Mouse (Mus musculus): ENCODE measurements at regions not wholly inside any gene's neighbourhood (a gene's known extent, or its start where the extent isn't known, plus 50 kb on each side); places are given as distances from the start of the nearest gene placed in this dataset.

DNA sequence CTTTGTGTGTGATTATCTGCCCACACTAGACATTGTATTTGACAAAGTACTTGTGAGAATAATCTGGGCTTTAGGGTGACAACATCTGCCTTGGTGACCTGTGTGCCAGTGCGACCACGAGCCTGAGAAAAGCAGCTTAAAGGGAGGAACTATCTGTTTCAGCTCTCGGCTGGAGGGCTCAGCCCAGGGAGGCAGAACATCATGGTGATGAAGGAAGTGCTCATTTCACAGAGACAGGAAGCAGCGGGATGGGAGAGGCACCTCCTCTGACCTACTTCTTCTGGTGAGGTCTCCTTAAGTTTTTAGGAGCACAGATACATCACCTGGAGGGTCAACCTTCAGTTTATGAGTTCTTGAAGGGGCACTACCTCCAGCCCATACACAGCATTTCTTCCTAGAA, 89.8 kb downstream of the Kif26a start:
- no peak for DNase-seq (ENCODE audit: low read depth, low spot score)

DNA sequence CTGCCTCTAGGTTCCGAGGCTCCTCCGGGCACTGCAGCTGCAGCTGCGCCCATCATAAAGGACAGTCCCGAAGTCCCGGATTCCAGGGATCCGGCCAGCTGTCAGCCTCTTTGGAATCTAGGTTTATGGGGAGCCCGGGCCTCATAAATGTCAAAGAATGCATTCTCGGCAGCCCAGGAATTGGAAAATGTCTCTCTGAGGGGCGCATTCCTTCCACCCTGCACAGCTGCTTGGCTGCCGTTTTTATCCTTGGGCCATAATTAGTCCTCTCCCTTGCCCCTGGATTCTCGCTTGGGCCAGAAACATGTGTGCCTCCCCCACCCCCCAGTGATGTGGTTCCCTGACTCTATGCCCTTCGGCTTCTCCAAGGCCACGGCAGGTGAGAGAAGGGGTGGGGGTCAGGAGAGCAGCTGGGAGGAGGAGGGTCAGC, 91.1 kb downstream of the Kif26a start:
- DNase-seq (ENCODE audit: low read depth, low spot score) = no peak

DNA sequence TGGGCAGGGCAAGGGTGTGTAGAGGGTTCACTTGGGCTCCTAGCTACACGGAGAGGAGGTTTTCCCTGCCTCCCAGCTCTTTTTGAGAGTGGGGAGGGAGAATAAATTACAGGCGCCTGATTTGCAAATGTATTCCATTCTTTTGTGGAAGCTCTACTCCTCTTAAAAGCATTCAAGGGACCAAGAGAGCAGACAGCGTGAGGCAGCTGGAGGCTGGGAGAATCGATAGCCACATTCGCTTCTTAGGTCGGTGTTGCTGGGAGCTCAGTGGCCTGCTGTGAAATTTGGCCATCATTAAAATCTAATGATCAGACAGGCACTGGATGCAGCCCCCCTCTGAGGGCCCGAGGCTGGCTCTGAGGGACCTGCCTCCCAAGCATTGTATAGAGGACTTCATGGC, 92.8 kb downstream of the Kif26a start:
- no peak for DNase-seq (ENCODE audit: low read depth, low spot score)

DNA sequence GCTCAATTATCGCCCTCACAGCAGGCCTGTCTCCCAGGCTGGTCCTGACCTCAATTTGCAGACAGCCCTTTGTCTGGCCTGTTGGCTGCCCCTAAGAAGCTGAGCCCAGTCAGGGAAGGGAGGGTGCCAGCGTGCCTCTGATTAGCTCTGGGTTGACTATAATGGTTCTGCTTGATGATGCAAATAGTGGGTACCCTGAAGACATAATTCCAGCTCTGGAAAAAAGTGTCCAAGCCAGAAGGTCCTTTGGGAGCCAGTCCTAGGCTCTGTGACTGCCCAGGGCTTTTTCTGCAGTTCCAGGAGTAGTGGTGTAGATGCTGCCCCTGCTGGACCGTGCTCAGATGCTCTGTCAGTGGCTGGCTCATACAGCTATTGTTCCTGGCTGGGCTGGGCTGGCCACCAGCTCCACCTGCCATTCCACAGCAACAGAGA, 95.7 kb downstream of the Kif26a start:
- DNase-seq (ENCODE audit: low read depth, low spot score) = no peak

DNA sequence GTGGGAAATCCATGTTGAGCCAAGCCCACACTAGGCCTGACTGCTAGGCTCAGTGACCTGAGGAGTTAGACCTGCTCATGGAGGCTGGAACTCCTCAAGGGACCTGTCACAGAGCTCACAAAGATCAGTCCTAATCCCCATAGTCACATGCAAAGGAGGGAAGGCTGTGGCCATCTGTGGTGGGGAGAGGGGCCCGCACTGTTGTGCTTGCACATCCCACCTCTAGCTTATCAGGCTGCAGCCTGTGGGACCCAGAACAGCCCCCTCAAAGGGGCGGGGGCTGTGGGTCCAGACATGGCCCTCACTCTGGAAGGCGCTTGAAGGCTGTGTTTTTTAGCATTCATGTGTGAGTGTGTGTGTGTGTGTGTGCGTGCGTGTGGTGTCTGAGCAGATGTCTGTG, 97.2 kb downstream of the Kif26a start:
- DNase-seq (ENCODE audit: low read depth, low spot score) = no peak

DNA sequence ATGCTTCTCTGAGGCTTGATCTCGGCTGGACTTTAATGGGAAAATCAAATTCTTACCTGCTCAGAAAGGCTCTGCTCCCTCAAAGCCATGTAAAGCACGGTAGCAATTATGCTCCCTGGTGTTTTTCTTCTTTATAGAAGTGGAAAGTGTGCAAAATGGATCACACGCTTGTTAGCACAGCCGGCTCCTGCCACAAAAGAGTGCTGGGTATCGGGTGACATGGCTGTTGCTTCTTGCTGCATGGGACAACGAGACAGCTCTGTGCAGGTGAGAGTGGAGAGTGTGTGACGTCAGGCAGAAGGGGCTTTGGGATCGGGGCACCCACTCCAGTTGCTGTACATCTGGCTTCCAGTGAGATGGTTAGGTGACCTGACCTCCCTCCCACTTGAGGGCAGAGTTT, 104.9 kb downstream of the Kif26a start:
- DNase-seq (ENCODE audit: low read depth, low spot score) = no peak

DNA sequence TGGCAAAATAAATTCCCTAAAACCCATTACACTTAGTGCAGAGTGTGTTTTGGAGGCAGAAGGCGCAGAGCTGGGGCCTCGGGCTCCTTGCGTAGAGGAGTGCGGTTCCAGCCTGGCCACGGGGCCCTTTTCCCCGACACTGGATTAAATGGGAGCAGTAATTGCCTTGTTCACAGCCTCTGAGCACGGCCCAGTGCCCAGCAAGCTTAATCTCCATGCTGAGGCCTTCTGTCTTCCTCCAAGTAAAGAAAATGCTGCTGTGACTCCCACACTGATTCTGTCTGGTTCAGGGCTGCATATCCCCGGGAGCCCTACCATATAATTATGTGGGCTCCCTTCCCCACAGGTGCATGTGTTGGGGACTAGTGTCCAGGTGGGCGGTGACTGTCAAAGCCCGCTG, 107.5 kb downstream of the Kif26a start:
- no peak for DNase-seq (ENCODE audit: low read depth, low spot score)

DNA sequence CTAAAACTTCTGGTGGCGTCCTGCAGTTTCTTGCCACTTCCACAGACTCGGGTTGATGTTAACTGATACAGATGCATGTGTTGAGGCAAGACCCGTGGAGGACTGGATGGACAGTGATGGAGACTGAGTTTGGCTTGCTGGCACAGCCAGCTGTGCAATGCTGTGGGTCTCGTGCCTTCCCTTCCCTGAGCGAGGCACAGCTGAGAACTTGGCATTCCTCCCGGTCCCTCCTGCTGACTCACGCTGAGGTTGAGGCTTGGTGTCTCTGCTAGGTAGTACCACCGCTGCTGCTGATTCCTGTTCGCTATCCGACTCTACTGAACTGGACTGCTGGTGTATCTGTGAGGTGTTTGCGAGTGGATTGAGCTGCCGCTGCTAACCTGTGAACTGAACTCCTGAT, 109.2 kb downstream of the Kif26a start:
- no peak for DNase-seq (ENCODE audit: low read depth, low spot score)

DNA sequence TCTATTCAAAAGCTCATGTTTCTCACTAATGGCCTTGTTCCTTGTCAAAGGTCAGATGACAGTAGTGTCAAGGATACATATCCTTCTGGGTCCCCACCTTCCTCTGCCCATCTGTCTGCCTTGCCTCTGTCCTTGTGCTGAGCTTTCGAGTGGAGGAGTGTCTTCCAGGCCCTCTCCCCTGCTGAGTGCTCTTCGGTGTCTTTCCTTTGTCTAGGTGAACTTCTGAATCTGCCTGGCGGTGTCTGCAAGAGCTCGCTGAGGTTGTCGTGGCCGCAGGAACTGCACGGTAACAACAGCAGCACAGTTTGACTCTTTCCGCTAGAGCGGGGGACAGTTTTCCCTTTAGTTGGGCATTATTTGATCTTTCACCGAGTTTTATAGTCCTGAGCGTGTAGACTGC, 111.7 kb downstream of the Kif26a start:
- no peak for DNase-seq (ENCODE audit: low read depth, low spot score)

DNA sequence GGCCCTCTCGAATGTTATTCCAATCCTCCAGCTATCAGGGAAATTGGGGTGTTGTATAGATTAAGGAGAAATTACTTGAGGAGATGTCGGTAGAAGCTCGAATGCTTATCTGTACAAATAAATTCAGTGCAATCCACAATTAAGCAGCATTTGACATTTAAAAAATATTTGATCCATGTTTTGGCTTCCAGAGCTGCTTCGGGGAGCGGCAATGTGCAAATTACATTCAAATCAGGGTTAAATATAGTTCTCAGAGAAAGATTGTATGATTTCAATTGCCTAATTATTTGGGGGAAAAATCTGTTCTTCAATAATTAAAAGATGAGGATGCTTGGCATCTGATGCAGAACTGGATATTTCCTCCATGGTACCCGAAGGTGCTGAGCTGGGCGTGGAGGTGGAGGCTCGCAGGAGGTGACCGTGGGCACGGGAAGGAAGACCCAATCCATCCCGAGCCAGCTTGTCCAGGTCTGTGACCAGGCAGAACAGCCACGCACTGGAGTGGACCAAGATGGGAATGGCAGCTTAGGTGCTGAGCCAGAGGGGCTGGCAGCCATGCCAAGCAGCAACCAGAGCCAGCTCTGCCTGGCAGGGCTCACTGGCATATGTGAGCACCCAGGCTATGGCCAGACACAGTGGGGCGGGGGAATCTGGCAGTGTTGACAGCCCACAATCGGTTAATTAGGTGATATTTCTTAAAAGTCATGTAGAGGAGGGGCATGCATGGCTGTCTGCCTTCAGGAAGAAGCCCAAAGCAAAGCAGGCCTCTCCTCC, 117.5 kb downstream of the Kif26a start:
- no peak for DNase-seq (ENCODE audit: low read depth, low spot score)

DNA sequence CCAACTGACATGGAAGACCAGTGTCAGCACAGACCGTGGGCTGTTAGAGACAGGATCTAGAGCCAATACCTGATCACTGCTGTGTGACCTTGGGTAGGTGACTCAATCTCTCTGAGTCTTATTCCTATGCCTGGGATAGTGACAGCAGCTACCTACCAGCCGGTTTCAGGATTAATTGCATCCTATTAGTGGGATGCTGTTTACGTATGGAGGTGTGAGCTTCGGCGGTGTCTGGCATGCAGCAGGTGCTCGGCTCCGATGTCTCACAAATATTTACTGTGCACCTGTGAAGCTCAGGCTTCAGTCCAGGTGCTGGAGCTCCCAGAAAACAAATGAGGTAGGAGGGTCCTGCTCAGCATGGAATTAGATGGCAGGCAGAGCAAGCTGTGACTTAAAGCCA, 118.2 kb downstream of the Kif26a start:
- no peak for DNase-seq (ENCODE audit: low read depth, low spot score)

DNA sequence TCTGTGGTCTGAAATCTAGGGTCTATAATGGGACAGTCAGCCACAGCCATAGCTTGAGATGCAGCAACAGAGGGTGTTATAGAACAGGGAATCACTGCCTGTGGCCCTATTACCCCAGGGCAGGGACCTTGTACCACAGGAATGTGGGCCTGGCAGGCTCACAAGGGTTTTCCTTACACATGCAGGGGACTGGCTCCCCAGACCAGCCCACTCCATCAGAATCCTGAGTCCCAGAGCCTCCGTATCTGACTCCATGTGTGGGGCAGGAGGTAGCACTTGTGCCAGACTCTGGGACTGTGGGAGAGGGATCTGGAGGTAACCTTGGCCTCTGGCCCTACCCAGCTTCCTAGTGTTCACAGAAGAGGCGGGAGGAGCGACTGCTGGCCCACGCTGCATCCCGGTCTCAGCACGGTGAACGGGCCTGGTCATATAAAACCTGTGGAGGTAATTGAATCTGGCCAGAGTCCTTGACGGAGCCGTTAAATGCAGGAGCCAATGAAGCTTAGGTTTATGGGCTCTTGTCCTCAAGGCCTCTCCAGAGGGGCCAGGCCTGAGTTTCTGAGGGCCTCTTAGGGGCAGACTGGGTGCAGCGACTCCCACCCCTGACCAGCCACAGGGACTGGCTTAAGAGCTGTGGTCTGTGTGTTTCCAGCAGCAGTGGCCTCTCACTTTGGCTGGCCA, 119.4 kb downstream of the Kif26a start:
- DNase-seq (ENCODE audit: low read depth, low spot score) = no peak

DNA sequence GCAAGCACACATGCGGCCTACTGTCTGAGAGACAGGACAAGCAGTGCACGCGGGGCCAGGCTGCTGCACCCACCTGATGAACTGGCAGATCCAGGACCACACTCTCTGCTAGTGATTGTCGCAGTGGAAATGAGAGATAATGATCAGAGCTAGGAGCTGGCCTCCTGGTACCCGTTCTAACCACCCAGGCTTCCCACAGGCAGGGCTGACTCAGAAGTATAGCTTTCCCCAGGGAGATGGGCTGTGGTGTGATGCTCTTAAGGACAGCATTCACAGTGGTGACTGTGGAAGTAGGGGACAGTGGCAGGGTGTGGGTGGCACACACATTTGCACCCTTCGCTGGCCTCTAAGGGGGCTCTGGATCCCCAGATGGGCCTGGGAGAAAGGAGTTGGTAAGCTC, 128.0 kb downstream of the Kif26a start:
- DNase-seq (ENCODE audit: low read depth, low spot score) = no peak

DNA sequence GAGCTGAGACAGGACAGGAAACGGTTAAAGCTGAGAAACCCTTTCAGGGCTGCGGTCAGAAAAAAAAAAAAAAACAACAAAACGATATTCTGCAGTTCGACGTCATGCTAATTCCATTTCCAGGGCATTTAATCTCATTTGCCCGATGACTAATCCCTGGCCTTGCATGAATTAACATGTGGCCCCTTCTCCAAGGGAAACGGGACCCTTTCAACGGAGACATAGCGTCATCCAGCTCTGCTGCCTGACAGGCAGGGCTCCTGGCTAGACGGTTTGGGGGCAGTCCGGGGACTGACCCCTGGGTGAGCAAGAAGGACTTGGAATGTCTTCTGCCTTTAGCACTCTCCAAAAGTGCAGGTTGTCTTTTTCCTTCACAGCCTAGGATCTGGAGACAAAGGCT, 128.7 kb downstream of the Kif26a start:
- DNase-seq (ENCODE audit: low read depth, low spot score) = no peak

DNA sequence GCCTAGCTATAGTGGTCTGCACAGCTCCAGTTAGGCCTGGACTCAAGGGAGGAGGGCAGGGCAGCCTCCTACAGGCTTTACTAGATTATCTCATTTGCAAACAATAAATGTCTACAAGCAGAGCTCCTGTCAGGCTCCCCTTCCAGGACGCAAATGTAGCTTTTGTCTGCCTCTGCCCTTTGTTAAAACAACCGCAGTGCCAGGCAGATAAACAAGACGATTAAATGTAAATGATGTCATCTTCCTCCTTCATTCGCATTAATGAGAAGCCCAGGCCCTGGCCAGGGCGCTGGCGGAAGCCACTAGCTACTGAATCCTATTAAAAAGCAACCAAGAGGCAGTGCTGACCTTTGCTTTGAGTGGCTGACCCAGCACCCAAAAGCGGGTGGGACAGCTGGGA, 130.6 kb downstream of the Kif26a start:
- no peak for DNase-seq (ENCODE audit: low read depth, low spot score)

DNA sequence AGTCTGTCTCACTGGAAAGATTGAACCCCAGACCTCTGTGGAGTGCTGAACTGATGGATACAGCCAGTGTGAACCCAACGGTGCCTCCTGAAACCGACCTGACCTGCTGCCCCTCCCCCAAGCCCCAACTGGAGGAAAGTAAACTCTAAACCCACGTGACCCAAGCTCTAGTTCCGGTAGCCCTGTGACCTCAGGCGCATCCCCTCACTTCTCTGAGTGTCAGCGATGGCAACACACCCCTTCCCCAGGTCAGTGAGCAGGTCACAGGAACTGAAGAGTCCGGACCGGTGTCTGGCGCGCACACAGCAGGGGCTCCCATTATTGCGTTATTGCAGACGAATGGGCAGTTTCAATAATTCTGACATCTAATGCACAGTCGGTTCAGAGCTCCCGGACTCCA, 131.5 kb downstream of the Kif26a start:
- DNase-seq (ENCODE audit: low read depth, low spot score) = no peak

DNA sequence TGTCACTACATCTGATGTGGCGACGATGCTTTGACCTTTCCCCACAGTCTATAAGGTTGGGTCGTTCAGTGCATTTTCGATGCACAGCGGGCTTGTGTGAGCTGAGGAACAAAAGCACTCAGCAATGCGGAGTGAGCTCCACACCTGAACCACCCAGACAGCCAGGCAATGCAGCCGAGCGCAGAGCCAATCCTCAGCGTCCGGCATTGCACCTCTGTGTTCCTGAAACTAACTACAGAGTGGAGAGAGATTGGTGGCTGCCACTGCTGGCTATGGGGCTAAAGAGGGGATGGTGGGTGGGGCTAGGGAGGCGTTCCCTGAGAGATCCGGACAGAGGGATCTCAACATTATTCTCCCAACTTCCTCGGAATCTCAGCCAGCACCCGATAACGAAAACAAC, 139.1 kb downstream of the Kif26a start:
- DNase-seq (ENCODE audit: low read depth, low spot score) = no peak

DNA sequence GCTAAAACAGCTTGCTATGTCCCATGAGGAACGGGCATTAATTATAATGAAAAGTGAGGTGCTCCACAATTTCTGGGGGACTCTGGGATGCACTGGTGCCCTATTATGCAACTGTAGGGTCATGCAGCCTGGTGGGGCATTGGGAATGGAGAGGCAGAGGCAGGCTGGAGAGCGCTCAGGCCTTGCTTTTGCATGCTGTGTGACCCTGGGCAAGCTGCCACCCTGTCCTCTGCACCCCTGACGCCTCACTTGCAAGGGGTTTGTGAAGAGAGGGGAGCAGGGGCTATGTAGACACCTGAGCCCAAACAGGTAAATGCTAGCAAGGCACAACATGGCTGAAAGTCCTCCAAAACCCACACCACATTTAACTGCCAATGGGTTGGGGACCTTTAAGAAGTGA, 142.8 kb downstream of the Kif26a start:
- no peak for DNase-seq (ENCODE audit: low read depth, low spot score)

DNA sequence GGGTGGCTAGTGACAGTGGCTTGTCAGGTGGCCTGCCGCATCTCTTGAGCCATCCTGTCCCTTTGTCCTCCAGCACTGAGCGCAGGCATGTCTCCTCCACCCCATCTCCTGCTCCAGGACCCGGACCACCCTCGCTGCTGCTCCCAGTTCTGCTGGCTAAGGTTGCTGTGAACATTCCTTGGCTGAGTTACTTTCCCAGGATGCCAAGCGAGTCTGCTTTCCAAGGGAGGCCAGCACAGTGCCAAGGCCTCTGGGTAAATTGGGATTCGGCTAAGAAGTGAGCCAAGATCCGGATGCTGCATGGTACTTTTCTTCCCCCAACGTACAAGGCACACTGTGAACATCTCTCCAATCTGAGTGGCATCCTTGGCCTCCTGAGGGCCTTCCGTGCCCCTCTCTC, 144.3 kb downstream of the Kif26a start:
- DNase-seq (ENCODE audit: low read depth, low spot score) = no peak

DNA sequence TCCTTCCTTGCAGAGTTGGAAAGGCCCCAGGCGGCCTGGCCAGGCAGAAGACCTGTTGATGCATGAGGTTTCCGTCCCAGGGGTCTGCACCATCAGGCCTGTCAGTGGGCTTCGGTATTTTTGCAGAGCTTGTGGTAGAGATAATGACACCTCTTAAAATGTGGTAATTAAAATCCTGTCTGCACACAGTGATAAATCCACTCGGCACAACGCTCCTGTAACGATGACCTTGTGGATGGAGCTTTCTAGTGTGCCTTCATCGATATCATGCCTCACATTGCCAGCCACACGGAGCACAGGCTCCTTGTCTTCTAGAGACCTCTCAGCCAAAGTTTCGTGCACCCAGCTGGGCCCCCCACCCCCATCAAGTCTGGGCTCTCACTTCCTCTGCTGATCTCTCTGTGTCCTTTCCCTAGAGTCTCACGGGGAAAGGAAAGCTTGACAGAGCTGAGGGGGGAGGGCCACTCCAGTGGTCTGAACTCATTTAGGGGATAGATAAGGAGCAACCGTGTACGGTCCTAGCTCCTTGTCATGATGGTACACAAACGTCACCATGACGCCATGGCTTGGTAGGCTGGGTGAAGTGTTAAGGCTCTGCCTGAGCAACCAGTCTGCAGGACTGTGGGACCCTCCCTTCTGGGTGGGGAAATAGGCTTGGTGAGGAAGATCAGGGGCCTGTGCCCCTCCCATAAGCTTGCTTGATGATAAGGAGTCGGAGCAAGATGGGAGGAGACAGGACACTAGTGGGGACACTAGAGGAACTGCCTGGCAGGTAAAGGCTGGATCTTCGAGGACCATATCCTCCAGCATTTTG, 145.9 kb downstream of the Kif26a start:
- no peak for DNase-seq (ENCODE audit: low read depth, low spot score)

DNA sequence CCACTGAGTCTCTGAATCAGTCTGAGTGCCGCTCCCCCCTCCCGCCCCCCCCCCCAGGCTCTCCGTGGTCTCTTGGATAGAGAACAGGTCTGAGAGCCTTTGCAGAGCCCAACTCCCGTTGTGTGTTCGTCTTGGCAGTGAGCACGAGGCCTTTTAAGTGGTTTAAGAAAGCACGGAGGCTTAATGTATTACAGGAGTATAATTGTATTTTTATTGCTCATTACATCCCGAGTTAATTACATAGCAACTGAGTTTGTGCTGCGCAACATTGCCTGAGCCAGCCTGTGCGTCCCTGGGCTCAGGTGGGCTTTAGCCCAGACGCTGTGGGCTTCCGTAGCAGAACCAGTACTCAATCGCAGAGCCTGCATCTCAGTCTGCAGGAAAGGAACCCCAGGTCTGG, 147.1 kb downstream of the Kif26a start:
- no peak for DNase-seq (ENCODE audit: low read depth, low spot score)

DNA sequence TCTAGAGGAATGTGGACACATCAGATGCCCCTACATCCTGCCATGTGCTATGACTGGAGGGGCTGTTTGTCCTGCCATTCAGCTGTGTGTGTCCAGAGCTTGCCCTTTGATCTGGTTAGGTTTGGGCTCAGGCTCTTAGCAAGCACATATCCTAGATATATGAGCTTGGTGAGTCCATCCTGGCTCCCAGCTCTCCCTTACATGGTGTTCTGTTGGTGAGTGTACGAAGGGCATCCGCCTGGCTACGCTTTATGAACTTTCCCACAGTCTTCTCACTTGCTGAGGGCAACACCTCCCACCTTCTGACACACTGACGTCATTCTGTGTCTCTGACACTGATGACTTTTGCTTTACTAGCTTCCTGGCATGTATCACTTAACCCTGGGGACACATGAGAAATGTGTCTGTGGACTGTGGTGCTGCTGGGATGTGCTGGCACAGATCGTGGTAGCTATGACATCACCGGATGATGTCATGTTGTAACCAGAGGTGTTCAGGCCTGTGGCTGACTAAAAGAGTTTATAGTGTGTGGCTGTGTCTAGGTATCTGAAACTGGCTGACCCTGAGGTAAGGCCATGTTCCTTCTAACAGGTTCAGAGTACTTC, 149.4 kb downstream of the Kif26a start:
- no peak for DNase-seq (ENCODE audit: low read depth, low spot score)
